In genomic region chr12:106582760-106583159, GRCm38 (mm10) we compare ENCODE assay signal across 16 mouse cellular contexts.
DNase-seq lines count a peak whose midpoint lies in the region.
"Had no signal": no experiment of that assay in that cellular context is flagged by ENCODE, and none has a peak within 500 bp of the region (broad histone marks: within the 10 kb centered on the region; RNA-seq: fewer than 3 reads in every experiment).

No protein-coding gene starts in this region.

- intact Hi-C loops in left cerebral cortex, postnatal 25 days (cut with DNase I), result no loop called here

- DNase-seq in layer of hippocampus, adult 9-11 months, result peak; percentile 14
- no peak for DNase-seq in layer of hippocampus, postnatal 36 days
- peak; percentile 17 to 26 for DNase-seq in right cerebral cortex, adult 2 months (ENCODE audit: low spot score in 2 of 2)
- DNase-seq in right cerebral cortex, postnatal 4 days, result no peak
- DNase-seq in left cerebral cortex, postnatal 25 days (ENCODE audit: low spot score in 2 of 2), result peak; percentile 32 to 66
- peak; percentile 54 for DNase-seq in telencephalon, adult 2 months (ENCODE audit: low read depth, low spot score)
- no peak for DNase-seq in lung, postnatal 4 days
- no peak for DNase-seq in cerebellum, adult 11-12 months
- DNase-seq: adrenal gland, postnatal 25 days; B cell, adult 2 months; cerebellum, adult 8-10 months; cerebellum, postnatal 36 days; heart, adult 2 months; heart, postnatal 10 days; kidney, adult 11 months; kidney, postnatal 4 days had no signal

Comparison
In these comparisons a context has a peak if more than half of its experiments do, and no peak if none do; other contexts are left out.
1. DNase-seq: peak in layer of hippocampus, adult 9-11 months (single experiment), right cerebral cortex, adult 2 months (2 of 2), left cerebral cortex, postnatal 25 days (2 of 2) and telencephalon, adult 2 months (single experiment); none in layer of hippocampus, postnatal 36 days (0 of 2), right cerebral cortex, postnatal 4 days (single experiment), lung, postnatal 4 days (0 of 2) and cerebellum, adult 11-12 months (single experiment).